Mouse (Mus musculus) heart, adult 18-20 months (tissue): Measurements from ENCODE around the gene Csrp3. TPM values are rescaled to one million over a fixed set of nuclear protein-coding genes. Genes with fewer than 3 reads are reported as not detected.

Experiments
- total RNA-seq, 2 experiments: library from RNA; stranded (reverse); gene quantifications; 2 replicates each; pipeline ENCODE4 v1.2.3; 2021

Csrp3 gene
- total RNA-seq, 2 experiments from 2014 or later, result 1,990 to 2,288 TPM

Other genes with a start within 250 kb of the Csrp3 start
- not detected for gene Mrgprb3, start 204.2 kb downstream of the Csrp3 start, total RNA-seq
- gene Zdhhc13, start 59.0 kb downstream of the Csrp3 start, total RNA-seq, result 10 to 100 TPM; 11.2 to 13.8 TPM
- gene E2f8, start 33.6 kb upstream of the Csrp3 start, total RNA-seq, result under 1 TPM; 0.45 to 0.82 TPM
- 10 to 100 TPM; 35.5 to 45.2 TPM for gene Nav2, start 60.7 kb upstream of the Csrp3 start, total RNA-seq